Mouse (Mus musculus): Measurements from ENCODE around the gene Meis1.

Meis1 gene

GRCm38 (mm10) chr11:18876886-18877625 lies 141.7 kb downstream of the Meis1 start:
- DNase-seq (ENCODE audit: low spot score): no peak

GRCm38 (mm10) chr11:18875911-18876885 lies 142.6 kb downstream of the Meis1 start:
- no peak for DNase-seq (ENCODE audit: low spot score)

- DNase-seq (ENCODE audit: low spot score): no peak
Measured at GRCm38 (mm10) chr11:18875001-18875902, 143.5 kb downstream of the Meis1 start.

GRCm38 (mm10) chr11:18874278-18875000 lies 144.3 kb downstream of the Meis1 start:
- DNase-seq (ENCODE audit: low spot score): no peak

- DNase-seq (ENCODE audit: low spot score): no peak
Measured at GRCm38 (mm10) chr11:18873451-18874277, 145.1 kb downstream of the Meis1 start.

GRCm38 (mm10) chr11:18872793-18873192 lies 146.0 kb downstream of the Meis1 start:
- no peak for DNase-seq (ENCODE audit: low spot score)

- DNase-seq (ENCODE audit: low spot score): no peak
Measured at GRCm38 (mm10) chr11:18872118-18872751, 146.6 kb downstream of the Meis1 start.

GRCm38 (mm10) chr11:18871170-18872081 lies 147.4 kb downstream of the Meis1 start:
- DNase-seq (ENCODE audit: low spot score): no peak

GRCm38 (mm10) chr11:18870121-18870931 lies 148.5 kb downstream of the Meis1 start:
- no peak for DNase-seq (ENCODE audit: low spot score)

GRCm38 (mm10) chr11:18869429-18869969 lies 149.3 kb downstream of the Meis1 start:
- no peak for DNase-seq (ENCODE audit: low spot score)

GRCm38 (mm10) chr11:18867665-18868064 lies 151.1 kb downstream of the Meis1 start:
- no peak for DNase-seq (ENCODE audit: low spot score)

GRCm38 (mm10) chr11:18866198-18866836 lies 152.5 kb downstream of the Meis1 start:
- no peak for DNase-seq (ENCODE audit: low spot score)

GRCm38 (mm10) chr11:18850772-18851171 lies 168.0 kb downstream of the Meis1 start:
- no peak for DNase-seq (ENCODE audit: low spot score)

- no peak for DNase-seq (ENCODE audit: low spot score)
Measured at GRCm38 (mm10) chr11:18847650-18848049, 171.1 kb downstream of the Meis1 start.

- DNase-seq (ENCODE audit: low spot score): no peak
Measured at GRCm38 (mm10) chr11:18846472-18846871, 172.3 kb downstream of the Meis1 start.

GRCm38 (mm10) chr11:18845900-18846299 lies 172.9 kb downstream of the Meis1 start:
- no peak for DNase-seq (ENCODE audit: low spot score)

GRCm38 (mm10) chr11:18845466-18845865 lies 173.3 kb downstream of the Meis1 start:
- DNase-seq (ENCODE audit: low spot score): no peak

Data from lung, postnatal 25 days (tissue).